Comparison of ENCODE assay signal across 8 mouse cellular contexts in genomic region chr9:111247682-111248246, GRCm38 (mm10). TPM values are rescaled to one million over a fixed set of nuclear protein-coding genes. Genes with fewer than 3 reads are reported as not detected.
A peak's percentile ranks its signal among the peaks of the same experiment; 100 is the strongest.
DNase-seq lines count a peak whose midpoint lies in the region; ATAC-seq and TF ChIP-seq lines count a peak whose summit lies in the region.

No protein-coding gene starts in this region.

- no peak overlapping the region for H3K4me3 ChIP-seq in hindbrain, embryonic 11.5 days (ENCODE audit: low read depth, low read length)
- no peak overlapping the region for H3K4me3 ChIP-seq in hindbrain, embryonic 12.5 days
- H3K4me3 ChIP-seq in ES-Bruce4 (ENCODE audit: low read depth, low read length), result no peak overlapping the region
- H3K4me3 ChIP-seq in lung, embryonic 14.5 days (ENCODE audit: low read depth, low read length), result no peak overlapping the region
- no peak overlapping the region for H3K4me3 ChIP-seq in forebrain, embryonic 15.5 days

- ATAC-seq in hindbrain, embryonic 11.5 days (ENCODE audit: low FRiP score), result no peak
- no peak for ATAC-seq in hindbrain, embryonic 12.5 days (ENCODE audit: low FRiP score)
- no peak for ATAC-seq in lung, embryonic 14.5 days (ENCODE audit: insufficient read depth)
- ATAC-seq in monocyte, adult 5-6 weeks (replicated peaks; ENCODE audit: insufficient number of reproducible peaks, low FRiP score, low TSS enrichment, poor library complexity, severe bottlenecking), result no peak
- no peak for ATAC-seq in forebrain, embryonic 15.5 days (replicated peaks)

- TF ChIP-seq CTCF in ES-Bruce4 (IDR thresholded peaks at IDR 0.05; ENCODE audit: low read depth, low read length), result peak; percentile 36
- TF ChIP-seq CTCF in lung, embryonic 14.5 days (IDR thresholded peaks at IDR 0.05; ENCODE audit: low read depth), result peak; percentile 34; the same call in 1 of the 2 replicates

- peak; percentile 23 for DNase-seq in hindbrain, embryonic 11.5 days (ENCODE audit: low spot score)
- peak; percentile 21 for DNase-seq in c-Kit-positive CD71-positive TER-119-negative erythroid progenitor cells, embryonic 14.5 days (ENCODE audit: low read depth)
- DNase-seq in lung, embryonic 14.5 days, result peak; percentile 42
- DNase-seq in right cerebral cortex, postnatal 25 days, result no peak

- no peak for TF ChIP-seq EP300 in ES-Bruce4 (IDR thresholded peaks at IDR 0.05; ENCODE audit: insufficient read depth, low read depth, low read length)

- no peak for TF ChIP-seq POLR2A in ES-Bruce4 (IDR thresholded peaks at IDR 0.05; ENCODE audit: insufficient read depth, low read length)

- no peaks in the 10 kb centered on the region for H3K27me3 ChIP-seq in hindbrain, embryonic 11.5 days (ENCODE audit: control insufficient read depth, insufficient read depth, low read length)
- no peaks in the 10 kb centered on the region for H3K27me3 ChIP-seq in hindbrain, embryonic 12.5 days
- no peaks in the 10 kb centered on the region for H3K27me3 ChIP-seq in ES-Bruce4 (ENCODE audit: control insufficient read depth, insufficient read depth, low read length, poor library complexity, severe bottlenecking)
- no peaks in the 10 kb centered on the region for H3K27me3 ChIP-seq in lung, embryonic 14.5 days (ENCODE audit: insufficient read depth, low read length)
- H3K27me3 ChIP-seq in forebrain, embryonic 15.5 days, result no peaks in the 10 kb centered on the region

- no peak overlapping the region for H3K9ac ChIP-seq in hindbrain, embryonic 11.5 days (ENCODE audit: low read depth, low read length)
- no peak overlapping the region for H3K9ac ChIP-seq in hindbrain, embryonic 12.5 days
- H3K9ac ChIP-seq in ES-Bruce4 (ENCODE audit: low read depth, poor library complexity, severe bottlenecking), result no peak overlapping the region
- no peak overlapping the region for H3K9ac ChIP-seq in lung, embryonic 14.5 days
- no peak overlapping the region for H3K9ac ChIP-seq in forebrain, embryonic 15.5 days (replicated peaks)

- H3K4me2 ChIP-seq in hindbrain, embryonic 11.5 days (replicated peaks; ENCODE audit: low read depth, low read length), result no peak overlapping the region
- H3K4me2 ChIP-seq in hindbrain, embryonic 12.5 days (replicated peaks), result no peak overlapping the region
- H3K4me2 ChIP-seq in lung, embryonic 14.5 days, result no peak overlapping the region
- no peak overlapping the region for H3K4me2 ChIP-seq in forebrain, embryonic 15.5 days (replicated peaks)

- no peak overlapping the region for H3K27ac ChIP-seq in hindbrain, embryonic 11.5 days (ENCODE audit: low read depth, low read length)
- H3K27ac ChIP-seq in hindbrain, embryonic 12.5 days, result no peak overlapping the region
- no peak overlapping the region for H3K27ac ChIP-seq in ES-Bruce4 (ENCODE audit: insufficient read depth, low read length)
- H3K27ac ChIP-seq in lung, embryonic 14.5 days (ENCODE audit: low read depth), result no peak overlapping the region
- no peak overlapping the region for H3K27ac ChIP-seq in forebrain, embryonic 15.5 days (replicated peaks)

- H3K9me3 ChIP-seq in hindbrain, embryonic 11.5 days (ENCODE audit: control insufficient read depth, low read length), result no peaks in the 10 kb centered on the region
- H3K9me3 ChIP-seq in hindbrain, embryonic 12.5 days (replicated peaks), result no peaks in the 10 kb centered on the region
- H3K9me3 ChIP-seq in ES-Bruce4 (replicated peaks; ENCODE audit: control insufficient read depth, insufficient read depth, low read length, poor library complexity, severe bottlenecking), result no peaks in the 10 kb centered on the region
- H3K9me3 ChIP-seq in lung, embryonic 14.5 days (ENCODE audit: low read depth, low read length), result no peaks in the 10 kb centered on the region
- H3K9me3 ChIP-seq in forebrain, embryonic 15.5 days, result no peaks in the 10 kb centered on the region

- 93% methylated on average over 3 of the region's 3 CpGs for WGBS in hindbrain, embryonic 11.5 days
- 90% methylated on average over 3 of the region's 3 CpGs for WGBS in hindbrain, embryonic 12.5 days
- 77% methylated on average over 3 of the region's 3 CpGs for WGBS in lung, embryonic 14.5 days
- 87% methylated on average over 3 of the region's 3 CpGs for WGBS in forebrain, embryonic 15.5 days

- H3K4me1 ChIP-seq in hindbrain, embryonic 11.5 days (replicated peaks; ENCODE audit: control insufficient read depth, insufficient read depth, low read length), result no peaks in the 10 kb centered on the region
- no peaks in the 10 kb centered on the region for H3K4me1 ChIP-seq in hindbrain, embryonic 12.5 days
- peaks cover 4% of the 10 kb centered on the region for H3K4me1 ChIP-seq in ES-Bruce4 (ENCODE audit: control insufficient read depth, insufficient read depth, low read length)
- H3K4me1 ChIP-seq in lung, embryonic 14.5 days (ENCODE audit: insufficient read depth), result no peaks in the 10 kb centered on the region
- H3K4me1 ChIP-seq in forebrain, embryonic 15.5 days, result no peaks in the 10 kb centered on the region

- H3K36me3 ChIP-seq in hindbrain, embryonic 11.5 days (ENCODE audit: control insufficient read depth, insufficient read depth, low read length), result 0 out of 2 replicates have a peak, but pooled peaks cover 3% of the 10 kb centered on the region
- peaks cover 50% of the 10 kb centered on the region for H3K36me3 ChIP-seq in hindbrain, embryonic 12.5 days
- peaks cover 22% of the 10 kb centered on the region for H3K36me3 ChIP-seq in ES-Bruce4 (ENCODE audit: control insufficient read depth, insufficient read depth, low read length, poor library complexity, severe bottlenecking)
- peaks cover 68% of the 10 kb centered on the region for H3K36me3 ChIP-seq in lung, embryonic 14.5 days (ENCODE audit: insufficient read depth)
- peaks cover 41% of the 10 kb centered on the region for H3K36me3 ChIP-seq in forebrain, embryonic 15.5 days

RNA-seq across cellular contexts. Expression of gene Mlh1, which starts 23.8 kb away (rescaled TPM):
- 38.5 and 45.5 TPM in 2 replicates for polyA plus RNA-seq in hindbrain, embryonic 11.5 days (2014; fragmentation: Nextera tagmentation; extraction: Ambion mirVana)
- polyA plus RNA-seq in hindbrain, embryonic 12.5 days (2016; fragmentation: Nextera tagmentation; extraction: Ambion mirVana), result 39.2 and 39.4 TPM in 2 replicates
- 73.9 and 81.9 TPM in 2 replicates for polyA plus RNA-seq in ES-Bruce4 (2011; ENCODE audit: insufficient read depth, insufficient read length, low read depth, missing spikeins)
- polyA plus RNA-seq in lung, embryonic 14.5 days (2014; fragmentation: Nextera tagmentation; extraction: Ambion mirVana), result 36.1 and 39.2 TPM in 2 replicates
- total RNA-seq in monocyte, adult 5-6 weeks (2017), result 19.3 to 59.3 TPM (median 34.8 TPM) in 3 replicates
- 33.6 and 34.2 TPM in 2 replicates for polyA plus RNA-seq in forebrain, embryonic 15.5 days (2015; fragmentation: Nextera tagmentation; extraction: Ambion mirVana)

RNA-seq across cellular contexts. Expression of gene Epm2aip1, which starts 24.0 kb away (rescaled TPM):
- polyA plus RNA-seq in hindbrain, embryonic 11.5 days (2014; fragmentation: Nextera tagmentation; extraction: Ambion mirVana), result 36.3 and 43.5 TPM in 2 replicates
- polyA plus RNA-seq in hindbrain, embryonic 12.5 days (2016; fragmentation: Nextera tagmentation; extraction: Ambion mirVana), result 49.0 and 51.7 TPM in 2 replicates
- polyA plus RNA-seq in ES-Bruce4 (2011; ENCODE audit: insufficient read depth, insufficient read length, low read depth, missing spikeins), result 20.1 and 20.2 TPM in 2 replicates
- 36.0 and 37.3 TPM in 2 replicates for polyA plus RNA-seq in lung, embryonic 14.5 days (2014; fragmentation: Nextera tagmentation; extraction: Ambion mirVana)
- total RNA-seq in monocyte, adult 5-6 weeks (2017), result 12.3 to 26.9 TPM (median 13.0 TPM) in 3 replicates
- polyA plus RNA-seq in forebrain, embryonic 15.5 days (2015; fragmentation: Nextera tagmentation; extraction: Ambion mirVana), result 47.1 and 50.9 TPM in 2 replicates
